Mouse (Mus musculus): ENCODE measurements around the gene Olfr3. TPM values are rescaled to one million over a fixed set of nuclear protein-coding genes. Genes with fewer than 3 reads are reported as not detected.

Olfr3 gene
- not detected in 2 replicates for polyA plus RNA-seq (2012; rRNA removed)

DNA sequence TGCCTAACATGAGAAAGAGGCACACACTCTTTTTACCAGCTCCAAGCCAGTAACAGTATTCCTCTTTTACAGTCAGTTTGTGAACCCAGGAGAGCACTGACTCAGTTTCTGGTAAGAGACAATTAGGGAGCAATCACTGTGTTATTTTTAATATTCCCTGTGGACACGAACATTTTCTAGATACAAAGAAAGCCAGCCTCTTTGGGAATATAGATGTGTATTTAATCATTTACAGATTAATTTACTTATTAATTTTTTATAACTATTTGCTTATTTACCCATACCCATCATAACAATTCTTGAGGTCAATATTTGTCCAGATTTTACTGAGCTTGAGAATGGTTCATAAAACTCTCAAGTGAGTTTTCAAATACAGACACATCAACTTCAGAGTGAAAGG lies at the start of gene Olfr3:
Gene Olfr3, minus strand, starts transcription at position 101 of the 400 bp plus-strand sequence.
- no peaks in the 10 kb centered on the region for H3K4me1 ChIP-seq (ENCODE audit: control insufficient read depth, insufficient read depth, low read length)
- H3K4me3 ChIP-seq (ENCODE audit: control insufficient read depth, low read depth, low read length): no peak within 1 kb of the TSS
- TF ChIP-seq POLR2A (IDR thresholded peaks at IDR 0.05; ENCODE audit: control insufficient read depth, low read depth, low read length) (no peak), CTCF (IDR thresholded peaks at IDR 0.05; ENCODE audit: control insufficient read depth, insufficient read depth, insufficient replicate concordance, low read depth, low read length) (no peak)
- H3K27me3 ChIP-seq (ENCODE audit: control insufficient read depth, insufficient read depth, low read length): no peaks in the 10 kb centered on the region
- H3K27ac ChIP-seq (ENCODE audit: control insufficient read depth, insufficient read depth, low read depth, low read length): no peak within 1 kb of the TSS
- H3K36me3 ChIP-seq (ENCODE audit: control insufficient read depth, insufficient read depth, low read length): no peaks in the 10 kb centered on the region

DNA sequence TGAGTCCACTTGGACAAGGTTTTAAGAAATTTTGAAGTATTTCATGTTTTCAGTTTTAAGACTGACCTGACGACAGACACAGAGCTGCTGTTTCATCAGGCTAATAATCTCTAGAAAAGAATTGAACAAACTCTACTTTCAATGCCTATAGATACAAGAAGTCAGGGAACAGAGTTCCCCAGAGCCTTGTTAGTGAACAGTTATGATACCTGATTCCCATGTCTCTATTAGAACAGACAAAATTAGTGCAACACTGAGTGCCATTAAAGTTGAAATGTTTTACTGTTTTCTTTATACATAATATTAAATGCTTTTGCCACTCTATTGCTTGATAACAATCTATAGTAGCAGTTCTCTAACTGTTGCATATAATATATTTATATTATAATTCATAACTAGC lies 45.7 kb upstream of the Olfr3 start, which contains the start of gene Olfr351:
Gene Olfr351, minus strand, starts transcription at position 101 of the 400 bp plus-strand sequence.
- H3K36me3 ChIP-seq (ENCODE audit: control insufficient read depth, insufficient read depth, low read length): no peaks in the 10 kb centered on the region
- no peak within 1 kb of the TSS for H3K4me3 ChIP-seq (ENCODE audit: control insufficient read depth, low read depth, low read length)
- H3K4me1 ChIP-seq (ENCODE audit: control insufficient read depth, insufficient read depth, low read length): no peaks in the 10 kb centered on the region
- no peak within 1 kb of the TSS for H3K27ac ChIP-seq (ENCODE audit: control insufficient read depth, insufficient read depth, low read depth, low read length)
- TF ChIP-seq CTCF (IDR thresholded peaks at IDR 0.05; ENCODE audit: control insufficient read depth, insufficient read depth, insufficient replicate concordance, low read depth, low read length) (no peak), POLR2A (IDR thresholded peaks at IDR 0.05; ENCODE audit: control insufficient read depth, low read depth, low read length) (no peak)
- no peaks in the 10 kb centered on the region for H3K27me3 ChIP-seq (ENCODE audit: control insufficient read depth, insufficient read depth, low read length)

DNA sequence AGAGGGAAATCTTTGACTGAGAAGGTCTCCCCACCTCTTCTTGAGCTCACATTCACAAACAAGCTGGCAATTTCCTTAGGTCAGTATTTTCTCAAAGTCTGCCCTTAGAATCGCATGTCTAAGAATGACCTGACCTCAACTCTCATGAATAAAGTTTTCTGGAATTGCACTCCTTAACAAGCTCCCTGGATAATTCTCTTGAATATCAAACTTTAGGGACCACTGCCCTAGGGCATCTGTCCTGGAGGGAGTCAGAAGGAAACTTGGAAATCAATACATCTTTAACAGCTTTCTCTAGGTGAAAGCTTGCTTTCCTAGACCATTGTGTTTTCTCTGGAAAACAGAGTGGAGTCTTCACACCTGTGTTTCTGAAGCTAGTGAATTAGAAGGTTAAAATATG lies 29.2 kb upstream of the Olfr3 start, which contains the start of gene Olfr350:
Gene Olfr350, plus strand, starts transcription at position 301 of the 400 bp plus-strand sequence.
- Histone ChIP-seq H3K4me1 (ENCODE audit: control insufficient read depth, insufficient read depth, low read length) (no peaks in the 10 kb centered on the region), H3K4me3 (ENCODE audit: control insufficient read depth, low read depth, low read length) (no peak within 1 kb of the TSS), H3K36me3 (ENCODE audit: control insufficient read depth, insufficient read depth, low read length) (no peaks in the 10 kb centered on the region), H3K27me3 (ENCODE audit: control insufficient read depth, insufficient read depth, low read length) (no peaks in the 10 kb centered on the region), H3K27ac (ENCODE audit: control insufficient read depth, insufficient read depth, low read depth, low read length) (no peak within 1 kb of the TSS)
- TF ChIP-seq POLR2A (IDR thresholded peaks at IDR 0.05; ENCODE audit: control insufficient read depth, low read depth, low read length): no peak
- no peak for TF ChIP-seq CTCF (IDR thresholded peaks at IDR 0.05; ENCODE audit: control insufficient read depth, insufficient read depth, insufficient replicate concordance, low read depth, low read length)

DNA sequence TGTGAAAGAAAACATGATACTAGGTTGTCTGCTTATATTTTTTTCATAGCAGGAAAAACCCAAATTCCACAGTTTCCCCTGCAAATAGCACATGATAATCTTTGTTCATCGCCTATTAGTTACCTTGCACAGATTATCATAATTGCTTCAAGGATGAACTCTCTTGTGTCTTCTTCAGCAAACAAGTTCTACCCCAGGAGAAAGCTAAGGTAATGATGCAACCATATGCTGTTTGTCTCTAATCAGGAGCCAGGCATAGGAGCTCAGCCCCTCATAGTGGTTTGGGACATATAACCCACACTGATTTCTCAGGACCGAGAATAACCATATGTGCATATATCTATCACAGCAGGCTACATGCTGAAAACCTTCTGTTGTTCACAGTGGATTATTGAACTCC lies 26.6 kb downstream of the Olfr3 start, which contains the start of gene Olfr50:
Gene Olfr50, plus strand, starts transcription at position 301 of the 400 bp plus-strand sequence.
- no peaks in the 10 kb centered on the region for H3K27me3 ChIP-seq (ENCODE audit: control insufficient read depth, insufficient read depth, low read length)
- no peaks in the 10 kb centered on the region for H3K4me1 ChIP-seq (ENCODE audit: control insufficient read depth, insufficient read depth, low read length)
- TF ChIP-seq CTCF (IDR thresholded peaks at IDR 0.05; ENCODE audit: control insufficient read depth, insufficient read depth, insufficient replicate concordance, low read depth, low read length): no peak
- TF ChIP-seq POLR2A (IDR thresholded peaks at IDR 0.05; ENCODE audit: control insufficient read depth, low read depth, low read length): no peak
- no peaks in the 10 kb centered on the region for H3K36me3 ChIP-seq (ENCODE audit: control insufficient read depth, insufficient read depth, low read length)
- H3K27ac ChIP-seq (ENCODE audit: control insufficient read depth, insufficient read depth, low read depth, low read length): no peak within 1 kb of the TSS
- H3K4me3 ChIP-seq (ENCODE audit: control insufficient read depth, low read depth, low read length): no peak within 1 kb of the TSS

DNA sequence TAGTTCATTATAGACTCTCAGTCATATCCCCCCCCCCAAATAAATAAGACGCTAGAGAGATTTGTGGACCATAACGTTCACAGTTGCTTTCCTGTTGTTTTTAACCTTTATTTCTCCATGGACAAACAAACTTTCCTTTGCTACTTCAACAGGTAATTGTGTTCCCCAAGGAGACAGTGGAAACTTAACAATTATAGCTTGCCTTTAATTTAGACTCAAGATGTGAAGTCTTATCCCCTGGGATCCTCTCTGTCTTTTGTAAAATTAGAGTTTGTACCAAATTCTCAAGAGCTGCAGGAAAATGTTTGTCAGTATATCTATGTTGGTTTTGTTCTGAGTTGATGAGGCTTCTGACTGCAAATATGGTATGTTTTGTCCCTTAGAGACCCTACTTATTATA lies 32.9 kb downstream of the Olfr3 start, which contains the start of gene Olfr348:
Gene Olfr348, plus strand, starts transcription at position 301 of the 400 bp plus-strand sequence.
- Histone ChIP-seq H3K27me3 (ENCODE audit: control insufficient read depth, insufficient read depth, low read length) (no peaks in the 10 kb centered on the region), H3K27ac (ENCODE audit: control insufficient read depth, insufficient read depth, low read depth, low read length) (no peak within 1 kb of the TSS), H3K4me1 (ENCODE audit: control insufficient read depth, insufficient read depth, low read length) (no peaks in the 10 kb centered on the region), H3K36me3 (ENCODE audit: control insufficient read depth, insufficient read depth, low read length) (no peaks in the 10 kb centered on the region), H3K4me3 (ENCODE audit: control insufficient read depth, low read depth, low read length) (no peak within 1 kb of the TSS)
- TF ChIP-seq POLR2A (IDR thresholded peaks at IDR 0.05; ENCODE audit: control insufficient read depth, low read depth, low read length) (no peak), CTCF (IDR thresholded peaks at IDR 0.05; ENCODE audit: control insufficient read depth, insufficient read depth, insufficient replicate concordance, low read depth, low read length) (no peak)

Other genes starting within 250 kb of the Olfr3 start
- gene Olfr345, start 177.0 kb downstream of the Olfr3 start, polyA plus RNA-seq (2012; rRNA removed): not detected in 2 replicates
- not detected in 2 replicates for gene Olfr346, start 131.2 kb downstream of the Olfr3 start, polyA plus RNA-seq (2012; rRNA removed)
- gene Olfr347, start 85.1 kb downstream of the Olfr3 start, polyA plus RNA-seq (2012; rRNA removed): not detected in 2 replicates
- gene Olfr348, start 32.8 kb downstream of the Olfr3 start, polyA plus RNA-seq (2012; rRNA removed): not detected in 2 replicates
- not detected in 2 replicates for gene Olfr50, start 26.5 kb downstream of the Olfr3 start, polyA plus RNA-seq (2012; rRNA removed)
- not detected in 2 replicates for gene Olfr350, start 29.3 kb upstream of the Olfr3 start, polyA plus RNA-seq (2012; rRNA removed)
- not detected in 2 replicates for gene Olfr351, start 45.6 kb upstream of the Olfr3 start, polyA plus RNA-seq (2012; rRNA removed)
- gene Olfr352, start 51.4 kb upstream of the Olfr3 start, polyA plus RNA-seq (2012; rRNA removed): not detected in 2 replicates
- gene Olfr353, start 75.9 kb upstream of the Olfr3 start, polyA plus RNA-seq (2012; rRNA removed): not detected in 2 replicates
- gene Olfr354, start 88.6 kb upstream of the Olfr3 start, polyA plus RNA-seq (2012; rRNA removed): not detected in 2 replicates
- gene Olfr355, start 111.9 kb upstream of the Olfr3 start, polyA plus RNA-seq (2012; rRNA removed): not detected in 2 replicates
- not detected in 2 replicates for gene Olfr356, start 120.1 kb upstream of the Olfr3 start, polyA plus RNA-seq (2012; rRNA removed)
- gene Olfr357, start 176.8 kb upstream of the Olfr3 start, polyA plus RNA-seq (2012; rRNA removed): 0.59 and 0.62 TPM in 2 replicates
- gene Olfr358, start 192.3 kb upstream of the Olfr3 start, polyA plus RNA-seq (2012; rRNA removed): not detected in 2 replicates
- gene Olfr360, start 248.7 kb upstream of the Olfr3 start, polyA plus RNA-seq (2012; rRNA removed): not detected in 2 replicates

All from testis, adult 2 months (tissue).